Mouse (Mus musculus) liver, postnatal 0 days (tissue): ENCODE measurements around the gene Plpp1.

Source experiments
- CTCF ChIP-seq: sonication (generic); IDR thresholded peaks from 2 replicates; pipeline ENCODE4 v1.5.1; 2016; ENCODE audit warnings: antibody characterized with exemption, low read depth
- EP300 ChIP-seq: IDR thresholded peaks from 2 replicates; pipeline ENCODE4 v1.6.1; 2016; ENCODE audit warnings: antibody characterized with exemption, low read depth, mild to moderate bottlenecking

DNA sequence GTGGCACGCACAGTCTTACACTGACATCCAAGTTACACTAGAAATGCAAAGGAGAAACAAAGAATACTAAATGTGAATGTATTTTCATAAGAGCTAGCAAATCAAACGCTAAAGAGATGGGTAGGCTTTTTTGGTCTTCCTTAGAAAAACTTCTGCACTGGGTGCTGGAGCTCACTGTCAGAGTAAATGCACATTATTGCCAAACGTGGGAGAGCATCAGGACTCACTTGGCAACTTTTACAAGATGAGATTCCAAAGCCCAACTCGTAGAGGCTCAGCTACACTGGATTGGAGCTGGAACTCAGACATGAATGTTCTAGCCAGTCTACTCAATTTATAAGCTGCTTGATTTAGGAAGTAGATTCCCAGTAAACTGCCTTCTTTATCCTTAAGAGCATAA lies 109.8 kb downstream of the Plpp1 start:
- TF ChIP-seq CTCF (no peak), EP300 (no peak)
